Mouse (Mus musculus): Measurements from ENCODE around the gene Slc16a9. TPM values are rescaled to one million over a fixed set of nuclear protein-coding genes. Genes with fewer than 3 reads are reported as not detected.

The Slc16a9 gene
- under 1 TPM in 1 of 2 experiments, not detected in 1; 0.46 TPM for total RNA-seq (2023)

DNA sequence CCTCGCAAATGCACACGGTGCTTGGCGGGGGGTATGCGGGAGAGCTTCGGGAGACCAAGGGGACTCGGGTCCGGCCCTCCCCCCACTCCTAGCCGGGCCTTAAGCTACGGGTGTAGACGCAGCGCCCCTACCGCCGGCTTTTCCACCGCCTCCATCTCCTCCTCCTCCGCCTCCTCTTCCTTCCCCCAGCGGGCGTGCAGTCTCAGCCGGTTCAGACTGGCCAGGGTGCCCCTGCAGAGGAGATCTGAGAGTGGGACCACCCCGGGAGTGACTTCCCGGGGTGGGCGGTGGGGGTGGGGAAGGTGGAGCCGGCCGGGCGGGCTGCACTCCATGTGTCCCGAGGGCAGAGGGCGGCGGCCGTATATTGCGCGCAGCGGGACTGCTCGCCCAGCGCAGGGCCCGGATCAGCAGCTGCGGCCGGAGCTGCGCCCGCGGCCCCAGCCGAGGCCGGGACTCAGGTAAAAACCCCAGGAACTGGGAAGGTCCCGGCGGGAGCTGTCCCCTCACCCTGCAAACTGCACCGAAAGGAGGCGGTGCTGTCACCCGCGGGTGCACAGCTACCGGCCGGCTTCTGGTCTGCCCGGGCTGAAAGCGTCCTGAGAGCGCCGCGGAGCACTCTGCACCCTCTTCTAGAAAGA lies at the start of gene Slc16a9:
Slc16a9 (plus strand) TSS at position 180 of the 638 bp plus-strand sequence.

DNA sequence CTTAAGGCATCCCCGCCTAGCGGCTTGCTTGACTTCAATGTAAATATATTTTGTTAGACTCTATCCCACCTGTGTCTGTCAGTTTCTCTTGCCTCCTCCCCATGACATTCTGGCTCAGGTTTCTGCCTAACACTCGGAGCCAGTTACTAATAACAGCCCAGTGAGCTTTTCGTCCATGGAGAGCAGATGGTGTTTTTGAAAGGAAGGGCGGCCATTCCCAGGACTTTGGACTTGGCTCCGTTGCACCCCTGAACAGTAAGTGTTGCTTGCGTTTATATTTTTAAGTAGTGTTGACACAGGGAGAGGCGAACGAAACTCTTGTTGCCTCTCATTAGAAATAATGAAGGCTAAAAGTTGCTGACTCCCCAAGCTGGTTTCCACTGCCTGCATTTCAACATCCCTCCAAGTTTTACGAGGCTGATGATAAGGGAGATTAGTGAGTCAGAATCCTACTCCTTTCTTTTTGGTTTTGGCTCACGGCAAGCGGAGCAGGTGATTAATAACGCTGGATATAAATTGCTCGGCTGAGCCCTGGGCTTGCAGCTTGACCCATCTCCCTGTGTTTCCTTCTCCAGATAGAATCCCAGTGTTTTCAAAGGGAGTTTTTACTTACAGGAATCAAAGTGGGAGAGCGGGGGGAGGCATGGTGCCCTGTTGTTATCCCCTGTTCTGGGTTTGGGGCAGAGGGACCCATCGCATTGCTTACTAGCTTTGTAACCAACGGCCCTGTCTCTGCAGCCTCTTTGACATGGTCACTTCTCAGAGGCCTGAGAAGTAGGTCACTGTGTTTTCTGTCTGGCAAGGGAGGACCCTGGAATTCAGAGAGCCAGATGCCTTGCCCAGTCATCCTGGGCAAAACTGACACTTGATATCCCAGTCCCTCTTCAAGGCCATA lies 40.1 kb upstream of the Slc16a9 start, which contains the start of gene Mrln:
Mrln (plus strand) TSS at position 160 of the 895 bp plus-strand sequence.

Other genes with a start within 250 kb of the Slc16a9 start
- gene Ccdc6, start 148.0 kb upstream of the Slc16a9 start, total RNA-seq (2023), result 10 to 100 TPM; 63.4 to 69.9 TPM
- 1 to 10 TPM in 1 of 2 experiments, not detected in 1; 2.5 TPM for gene Mrln, start 40.4 kb upstream of the Slc16a9 start, total RNA-seq (2023)
- gene Fam13c, start 195.4 kb downstream of the Slc16a9 start, total RNA-seq (2023), result not detected